Mouse (Mus musculus) adrenal gland, postnatal 36 days (tissue): ENCODE measurements at regions not wholly inside any gene's neighbourhood (a gene's known extent, or its start where the extent isn't known, plus 50 kb on each side); places are given as distances from the start of the nearest gene placed in this dataset.
A peak's percentile ranks its signal among the peaks of the same experiment; 100 is the strongest.

ENCODE experiments used
- DNase-seq, 2 experiments: peaks; one replicate each; pipeline ENCODE4 v3.0.0; 2021; ENCODE audit warnings: mixed read lengths in 1 of 2

- DNase-seq: no peak
These were observed 145.9 kb downstream of the Plk2 start for GRCm38 (mm10) chr13:110540543-110541265.

DNA sequence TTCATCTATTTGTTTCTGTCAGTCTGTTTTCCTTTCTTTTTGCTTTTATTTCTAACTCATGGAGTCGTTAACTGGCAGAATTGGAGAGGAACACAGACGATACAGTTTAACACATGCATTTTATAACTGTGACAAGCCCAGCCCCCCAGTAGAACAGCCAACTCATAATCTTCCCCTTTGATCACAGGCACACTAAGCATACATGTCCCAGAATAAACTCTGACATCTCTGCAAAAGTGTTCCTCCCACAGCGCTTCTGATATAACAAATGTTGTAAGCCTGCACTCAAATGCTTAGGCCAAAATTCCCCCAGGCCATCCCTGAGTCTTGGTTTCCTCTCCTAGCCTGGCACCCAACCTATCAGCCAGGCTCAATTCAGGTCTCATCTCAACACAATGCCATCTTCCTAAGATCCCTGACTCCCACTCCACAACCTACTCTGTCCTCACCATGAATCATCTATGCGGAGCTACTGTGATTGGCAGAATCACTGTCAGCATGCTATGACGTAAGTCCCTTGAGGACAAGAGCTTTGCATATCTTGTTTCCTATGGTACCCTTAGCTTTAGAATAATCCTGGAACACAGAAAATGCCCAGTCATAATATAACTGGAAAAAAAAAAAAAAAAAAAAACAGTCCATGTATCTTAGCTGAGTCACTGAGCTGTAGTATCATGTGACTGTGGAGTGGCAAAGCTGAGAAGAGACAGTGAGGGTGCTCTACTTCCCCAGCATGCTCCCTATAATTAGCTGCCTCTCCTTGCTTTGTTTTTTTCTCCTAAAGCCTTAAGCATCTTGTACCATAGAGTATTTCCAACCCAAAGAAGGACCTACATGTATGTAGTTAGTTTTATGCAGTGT lies 146.7 kb downstream of the Plk2 start:
- no peak for DNase-seq

DNA sequence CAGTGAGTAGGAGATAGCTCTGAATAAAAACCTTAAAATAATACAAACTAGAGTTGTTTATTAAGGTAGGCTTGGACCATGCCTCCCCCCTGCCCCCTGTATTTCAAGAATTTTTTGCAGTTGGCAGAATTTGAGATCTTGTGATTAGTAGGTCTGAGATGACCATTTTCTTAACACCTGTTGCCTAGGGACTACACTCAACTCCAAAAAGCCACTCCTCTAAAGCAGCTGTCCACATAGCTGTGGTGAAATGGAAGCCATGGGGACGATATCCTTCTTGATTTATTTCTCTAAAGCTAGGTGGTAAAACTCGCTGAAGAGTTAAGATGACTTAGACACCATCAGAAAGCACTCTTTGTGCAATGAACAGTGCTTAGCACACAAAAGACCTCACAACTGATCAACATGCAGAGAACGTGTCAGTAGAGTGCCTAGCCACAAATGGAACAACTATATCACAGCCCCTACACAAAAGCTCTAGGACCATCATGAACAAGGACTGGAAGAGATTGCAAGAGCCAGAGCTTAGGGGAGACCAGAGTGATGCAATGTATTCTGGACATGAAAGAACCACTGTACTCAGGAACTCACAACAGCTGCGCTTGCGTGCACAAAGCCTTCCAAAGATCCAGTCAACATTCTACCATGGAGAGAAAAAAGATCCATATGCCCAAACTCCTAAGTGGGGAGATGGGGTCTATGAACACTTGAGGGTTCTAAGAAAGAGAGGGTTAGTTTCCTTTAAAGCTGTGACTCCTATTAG lies 147.6 kb downstream of the Plk2 start:
- no peak for DNase-seq

GRCm38 (mm10) chr13:110545454-110545853 lies 150.6 kb downstream of the Plk2 start:
- DNase-seq: peak in 1 of 2 experiments; percentile 12

DNA sequence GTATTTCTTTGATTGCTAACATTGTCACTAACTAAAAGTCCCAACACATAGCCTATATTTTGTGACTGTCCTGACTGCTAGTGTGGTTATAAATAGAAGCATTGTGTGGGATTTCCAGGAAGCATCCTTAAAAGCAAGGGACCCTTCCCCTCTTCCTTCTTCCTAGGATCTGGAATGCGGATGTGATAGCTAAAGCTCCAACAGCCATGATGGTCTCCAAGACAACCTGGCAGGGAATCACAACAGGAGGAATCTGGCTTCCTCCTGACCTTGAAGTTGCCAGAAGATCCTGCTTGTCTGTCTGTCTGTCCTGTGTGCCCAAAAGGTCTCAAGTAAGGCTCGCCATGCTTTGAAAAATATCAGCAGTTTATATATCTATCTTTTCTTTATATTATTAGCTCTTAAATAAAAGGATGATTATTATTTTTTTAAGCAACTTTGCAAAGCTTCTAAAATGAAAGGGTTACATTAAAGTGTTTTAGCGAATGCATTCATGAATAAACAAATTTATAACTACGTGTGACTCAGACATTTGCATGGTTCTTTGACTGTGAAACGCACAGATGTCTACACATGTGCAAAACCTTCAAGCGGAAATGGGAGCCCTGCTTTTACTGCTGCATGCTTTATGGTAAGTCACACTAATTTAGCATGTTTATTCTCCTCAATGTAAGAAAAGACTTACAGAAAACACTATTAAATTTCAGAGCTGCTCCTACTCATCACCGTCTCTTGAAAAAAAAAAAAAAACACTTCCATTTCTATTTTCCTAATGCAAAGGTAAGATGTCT lies 160.9 kb downstream of the Plk2 start:
- DNase-seq: no peak

- DNase-seq: no peak
These were observed 161.7 kb downstream of the Plk2 start for GRCm38 (mm10) chr13:110556355-110557095.

DNA sequence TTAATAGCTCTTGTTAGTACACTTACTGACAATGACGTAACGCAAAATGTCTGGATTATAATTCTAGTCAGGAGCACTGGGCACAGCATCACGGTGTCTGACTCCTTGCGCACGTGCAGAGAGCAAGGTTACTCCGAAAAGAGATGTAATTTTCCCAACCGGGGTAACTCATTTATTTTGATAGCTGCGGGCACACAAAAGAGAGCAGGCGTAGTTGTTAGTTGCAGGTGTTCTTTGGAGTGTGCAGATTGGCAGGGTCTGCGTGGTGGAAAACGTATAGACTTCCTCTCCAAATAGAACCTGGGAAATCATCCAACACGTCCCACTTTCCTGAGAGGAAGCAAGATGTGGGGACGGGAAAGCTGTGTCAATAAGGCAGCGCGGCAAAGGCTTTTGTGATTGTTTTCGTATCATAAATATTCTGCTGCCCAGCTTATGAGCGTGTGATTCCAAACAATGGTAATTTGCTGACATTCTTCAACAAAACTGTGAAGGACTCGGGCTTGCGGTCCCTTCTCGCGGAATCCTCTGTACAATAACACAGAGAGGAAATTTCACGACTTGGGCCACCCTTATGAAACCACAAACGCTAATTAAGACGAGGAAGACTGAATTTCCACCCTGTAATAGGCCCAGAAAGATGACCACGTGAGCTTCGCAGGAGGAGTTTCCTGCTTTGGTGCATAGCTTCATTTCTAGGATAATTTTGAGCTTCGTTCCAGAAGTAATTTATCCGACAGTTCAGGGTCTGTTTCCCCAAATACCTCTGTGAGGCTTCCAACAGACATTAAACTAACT lies 163.3 kb downstream of the Plk2 start:
- DNase-seq: no peak

GRCm38 (mm10) chr13:110560566-110560965 lies 165.7 kb downstream of the Plk2 start:
- no peak for DNase-seq

DNA sequence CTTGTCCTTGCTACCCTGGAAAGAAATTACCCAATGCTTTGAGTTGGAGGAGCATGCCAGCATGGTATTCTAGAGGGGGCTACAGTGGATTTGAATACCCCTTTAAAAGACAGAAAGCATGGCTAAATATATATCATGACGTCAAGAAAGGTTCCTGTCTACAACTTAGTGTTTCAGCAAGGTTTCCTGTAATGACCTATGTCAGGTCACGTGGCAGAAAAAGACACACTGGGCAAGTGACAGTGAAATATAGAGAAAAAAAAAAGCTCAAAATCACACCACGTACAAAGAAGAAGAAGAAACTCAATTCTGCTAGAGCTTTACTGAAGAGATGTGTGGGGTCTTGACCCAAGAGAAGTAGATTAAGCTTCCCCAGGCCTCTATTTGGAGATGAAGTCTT lies 167.7 kb downstream of the Plk2 start:
- DNase-seq: no peak

- DNase-seq: peak; percentile 39 to 58
These were observed 168.1 kb downstream of the Plk2 start for GRCm38 (mm10) chr13:110562902-110563301.

DNA sequence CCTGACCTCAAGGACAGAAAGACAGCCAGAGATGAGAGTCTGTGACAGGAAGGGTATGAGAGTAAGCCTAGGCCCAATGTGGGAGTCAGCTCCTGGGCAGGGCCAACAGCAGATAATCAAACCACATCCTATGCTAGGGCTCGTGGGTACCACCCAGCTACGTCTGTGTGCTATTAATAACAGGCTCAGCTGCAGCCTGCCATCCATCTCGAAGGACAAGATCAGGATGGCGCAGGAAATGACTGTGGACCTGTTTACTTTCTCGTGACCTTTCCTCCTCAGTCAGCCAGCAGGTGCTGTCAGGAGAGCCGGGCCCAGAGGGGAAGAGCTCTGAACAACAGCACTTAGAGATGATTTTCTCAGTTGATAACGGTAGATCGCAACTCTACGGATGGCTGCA lies 169.1 kb downstream of the Plk2 start:
- peak; percentile 9 to 39 for DNase-seq

DNA sequence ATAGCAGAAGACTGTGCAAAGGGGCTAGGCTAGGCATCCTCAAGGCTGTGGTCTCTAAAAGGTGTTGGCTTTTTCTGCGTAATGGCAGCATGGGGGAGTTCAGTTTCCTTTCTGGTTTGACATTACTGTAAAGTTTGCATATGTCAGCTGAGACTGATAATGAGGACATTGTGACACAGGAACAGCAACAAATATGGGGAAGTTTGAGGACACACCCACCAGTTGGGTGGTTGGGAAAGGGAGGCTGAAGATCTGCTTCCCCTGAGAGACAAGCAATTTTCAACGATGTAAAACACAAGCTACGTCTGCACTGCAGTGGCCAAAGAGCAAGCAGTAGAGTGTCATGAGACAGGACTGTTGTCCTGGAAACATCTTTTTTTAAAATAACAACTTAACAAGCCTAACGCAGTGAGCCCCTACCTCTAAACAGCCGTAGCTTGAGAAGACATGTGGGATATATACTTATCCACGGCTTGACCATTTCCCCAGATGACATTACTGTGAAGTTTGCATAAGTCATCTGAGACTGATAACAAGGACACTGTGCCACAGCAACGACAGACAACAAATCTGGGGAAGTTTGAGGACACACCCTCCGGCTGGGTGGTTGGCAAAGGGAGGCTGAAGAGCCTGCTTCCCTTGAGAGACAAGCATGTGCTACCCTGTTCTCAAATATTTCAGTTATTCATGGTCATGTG lies 173.8 kb downstream of the Plk2 start:
- no peak for DNase-seq

DNA sequence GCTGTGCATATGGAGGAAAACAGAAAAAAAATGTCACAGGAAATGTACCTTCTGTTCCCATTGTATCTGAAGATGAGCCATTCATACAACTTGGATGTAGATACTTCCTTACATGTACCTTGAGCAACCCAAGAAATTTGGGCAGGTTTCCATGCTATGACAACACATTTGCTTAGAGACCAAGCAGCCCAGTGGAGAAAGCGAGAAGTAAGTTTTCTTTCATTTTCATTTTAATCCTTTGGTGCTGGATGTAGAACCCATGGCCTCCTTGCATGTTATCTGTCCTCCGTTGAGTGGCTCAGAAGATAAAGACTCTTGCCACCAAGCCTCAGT lies 174.3 kb downstream of the Plk2 start:
- no peak for DNase-seq

DNA sequence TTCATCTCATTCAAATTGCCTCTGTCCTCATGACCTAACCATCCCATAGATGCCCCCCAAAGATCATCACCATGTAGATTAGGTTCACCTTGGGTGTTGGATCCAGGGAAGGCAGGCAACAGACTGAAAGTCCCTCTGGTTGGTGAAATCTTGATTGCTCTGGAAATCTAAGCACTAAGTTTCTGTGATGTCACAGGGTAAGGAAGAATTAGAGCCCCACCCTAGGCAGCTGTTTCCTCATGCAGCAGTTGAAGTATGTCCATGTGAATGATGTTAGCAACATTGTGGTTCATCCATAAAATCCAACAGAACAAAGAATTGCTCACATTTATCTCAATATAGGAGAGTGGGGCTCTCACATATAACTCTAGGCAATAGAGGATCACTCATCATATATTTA lies 175.5 kb downstream of the Plk2 start:
- no peak for DNase-seq

- no peak for DNase-seq
These were observed 178.7 kb downstream of the Plk2 start for GRCm38 (mm10) chr13:110573360-110574065.

GRCm38 (mm10) chr13:110574764-110575471 lies 180.1 kb downstream of the Plk2 start:
- DNase-seq: no peak

GRCm38 (mm10) chr13:110578159-110578558 lies 183.3 kb downstream of the Plk2 start:
- DNase-seq: no peak

- no peak for DNase-seq
These were observed 185.3 kb downstream of the Plk2 start for GRCm38 (mm10) chr13:110580166-110580565.
